Mouse (Mus musculus): ENCODE data around the gene Zfand6. TPM values are rescaled to one million over a fixed set of nuclear protein-coding genes. Genes with fewer than 3 reads are reported as not detected.

Gene Zfand6
- polyA plus RNA-seq, 1 experiment from 2014 or later: 186 TPM

DNA sequence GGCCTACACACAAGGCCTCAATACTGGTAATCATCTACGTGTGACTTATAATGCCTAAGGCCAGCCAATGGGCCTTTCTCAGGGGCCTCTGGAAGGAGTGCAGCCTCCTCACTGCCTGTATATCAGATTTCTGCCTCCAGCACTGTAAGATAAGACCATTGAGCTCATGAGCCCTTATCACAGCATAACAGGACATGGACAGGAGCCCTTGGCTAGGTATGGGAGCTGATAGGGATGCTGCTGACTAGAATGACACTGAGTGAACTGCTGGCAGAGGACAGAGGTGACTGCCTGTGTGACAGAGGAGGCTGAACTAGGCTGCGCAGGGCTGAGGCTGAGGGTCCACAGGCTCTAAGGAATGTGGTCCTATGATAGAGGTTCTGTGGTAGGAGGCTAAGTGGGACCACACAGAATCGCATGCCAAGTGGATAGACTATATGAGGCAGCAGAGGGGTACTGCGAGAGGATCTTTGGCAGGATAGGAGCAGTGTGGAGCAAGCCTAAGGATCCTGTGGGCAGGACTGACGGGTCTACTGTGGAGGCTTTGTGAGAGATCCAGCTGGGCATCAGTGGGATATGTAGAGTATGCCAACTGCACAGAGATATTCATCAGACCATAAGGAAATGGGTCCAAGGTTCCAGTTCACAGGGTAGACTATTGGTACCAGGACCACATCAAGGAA lies 102.5 kb downstream of the Zfand6 start:
- no peak overlapping the region for H3K4me3 ChIP-seq (ENCODE audit: low read length)
- no peak overlapping the region for H3K27ac ChIP-seq (ENCODE audit: low read length)
- ATAC-seq (ENCODE audit: low read depth): no peak; the same call in 1 of the 2 replicates
- no peaks in the 10 kb centered on the region for H3K27me3 ChIP-seq (ENCODE audit: control insufficient read depth, insufficient read depth, low read depth, low read length)
- H3K4me1 ChIP-seq (replicated peaks; ENCODE audit: control insufficient read depth, insufficient read depth, low read length): no peaks in the 10 kb centered on the region
- no peak overlapping the region for H3K9ac ChIP-seq (ENCODE audit: low read length)
- H3K36me3 ChIP-seq (ENCODE audit: control insufficient read depth, insufficient read depth, low read length): no peaks in the 10 kb centered on the region
- H3K9me3 ChIP-seq (ENCODE audit: control insufficient read depth, low read length): no peaks in the 10 kb centered on the region
- WGBS: 84% methylated on average over 5 of the region's 5 CpGs
- H3K4me2 ChIP-seq (ENCODE audit: low read depth, low read length): no peak overlapping the region

DNA sequence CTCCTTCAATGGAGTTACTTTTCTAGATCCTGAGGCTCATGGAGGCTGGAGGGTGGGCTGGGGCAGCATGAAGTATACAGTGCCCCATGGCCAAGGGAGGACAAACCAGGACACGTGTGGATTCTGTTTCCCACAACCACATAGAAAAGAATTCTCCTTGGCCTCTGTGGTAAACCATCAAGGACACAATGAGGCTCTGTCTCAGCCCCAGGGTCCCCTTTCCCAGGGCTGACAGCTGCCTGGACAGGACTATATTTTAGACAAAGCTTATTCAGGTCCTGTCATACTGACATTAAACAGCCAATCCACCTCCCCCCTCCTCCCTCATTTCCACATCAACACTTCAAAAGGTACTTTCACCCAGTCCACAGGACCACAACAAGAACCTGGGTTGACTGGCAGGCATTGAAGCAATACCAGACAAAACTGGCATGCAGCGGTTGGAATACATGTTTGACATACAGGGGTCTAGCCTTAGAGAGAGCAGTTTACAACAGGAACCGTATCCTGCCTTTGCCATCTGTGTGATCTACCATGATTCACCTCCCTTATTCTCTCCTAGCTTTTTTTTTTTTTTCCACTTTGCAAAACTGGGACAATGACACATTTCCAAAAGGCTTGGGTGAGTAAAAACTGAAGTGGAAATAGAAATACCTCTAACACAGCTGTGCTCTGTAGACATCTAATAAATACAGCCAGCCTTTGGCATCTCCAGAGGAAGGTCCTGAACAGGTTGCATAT lies 103.2 kb downstream of the Zfand6 start:
- no peak for ATAC-seq (ENCODE audit: low read depth)
- H3K4me2 ChIP-seq (ENCODE audit: low read depth, low read length): no peak overlapping the region
- no peak overlapping the region for H3K4me3 ChIP-seq (ENCODE audit: low read length)
- H3K9ac ChIP-seq (ENCODE audit: low read length): no peak overlapping the region
- H3K9me3 ChIP-seq (ENCODE audit: control insufficient read depth, low read length): no peaks in the 10 kb centered on the region
- H3K27me3 ChIP-seq (ENCODE audit: control insufficient read depth, insufficient read depth, low read depth, low read length): no peaks in the 10 kb centered on the region
- no peaks in the 10 kb centered on the region for H3K4me1 ChIP-seq (replicated peaks; ENCODE audit: control insufficient read depth, insufficient read depth, low read length)
- H3K27ac ChIP-seq (ENCODE audit: low read length): no peak overlapping the region
- WGBS: 76% methylated on average over 3 of the region's 3 CpGs
- H3K36me3 ChIP-seq (ENCODE audit: control insufficient read depth, insufficient read depth, low read length): no peaks in the 10 kb centered on the region

DNA sequence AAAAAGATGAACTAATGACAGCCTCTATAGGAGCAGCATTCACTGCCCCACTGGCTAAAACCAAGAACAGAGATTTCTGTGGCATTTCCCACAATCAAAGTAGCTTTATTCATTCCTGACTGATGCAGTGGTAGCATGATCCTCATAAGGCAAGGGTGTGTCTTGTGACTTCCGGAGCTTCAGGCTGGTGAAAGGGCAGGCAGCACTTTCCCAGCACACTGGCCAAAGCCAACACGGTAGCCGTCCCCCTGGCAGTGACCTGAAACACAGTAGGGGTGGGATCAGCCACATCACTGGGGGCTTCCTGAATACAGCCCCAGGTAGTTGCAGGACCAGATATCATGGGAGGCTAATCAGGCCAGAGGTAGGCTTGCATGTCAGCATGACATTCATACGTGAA lies 104.7 kb downstream of the Zfand6 start:
- no peak overlapping the region for H3K27ac ChIP-seq (ENCODE audit: low read length)
- H3K4me1 ChIP-seq (replicated peaks; ENCODE audit: control insufficient read depth, insufficient read depth, low read length): no peaks in the 10 kb centered on the region
- WGBS: 92% methylated on average over 4 of the region's 4 CpGs
- H3K27me3 ChIP-seq (ENCODE audit: control insufficient read depth, insufficient read depth, low read depth, low read length): no peaks in the 10 kb centered on the region
- no peak overlapping the region for H3K4me2 ChIP-seq (ENCODE audit: low read depth, low read length)
- no peak overlapping the region for H3K4me3 ChIP-seq (ENCODE audit: low read length)
- ATAC-seq (ENCODE audit: low read depth): no peak
- H3K36me3 ChIP-seq (ENCODE audit: control insufficient read depth, insufficient read depth, low read length): no peaks in the 10 kb centered on the region
- no peaks in the 10 kb centered on the region for H3K9me3 ChIP-seq (ENCODE audit: control insufficient read depth, low read length)
- no peak overlapping the region for H3K9ac ChIP-seq (ENCODE audit: low read length)

DNA sequence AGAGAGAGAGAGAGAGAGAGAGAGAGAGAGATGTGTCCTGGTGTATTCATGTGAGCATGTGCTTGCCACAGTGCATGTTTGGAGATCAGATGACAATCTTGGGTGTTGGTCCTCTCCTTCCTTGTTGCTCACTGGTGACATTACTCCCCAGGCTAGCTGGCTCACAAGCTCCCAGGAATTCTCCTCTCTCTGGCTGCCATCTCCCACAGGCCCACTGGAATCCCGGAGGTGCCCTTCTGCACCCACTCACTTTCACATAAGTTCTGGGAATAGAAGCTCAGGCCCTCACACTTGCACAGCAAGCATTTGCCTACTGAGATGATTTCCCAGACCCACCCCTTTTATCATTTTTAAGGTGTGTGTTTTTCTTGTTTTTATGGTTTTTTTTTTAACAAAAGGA lies 110.0 kb downstream of the Zfand6 start:
- Histone ChIP-seq H3K9ac (ENCODE audit: low read length) (no peak overlapping the region), H3K4me2 (ENCODE audit: low read depth, low read length) (no peak overlapping the region), H3K36me3 (ENCODE audit: control insufficient read depth, insufficient read depth, low read length) (no peaks in the 10 kb centered on the region), H3K4me1 (replicated peaks; ENCODE audit: control insufficient read depth, insufficient read depth, low read length) (no peaks in the 10 kb centered on the region), H3K27me3 (ENCODE audit: control insufficient read depth, insufficient read depth, low read depth, low read length) (no peaks in the 10 kb centered on the region), H3K27ac (ENCODE audit: low read length) (no peak overlapping the region), H3K4me3 (ENCODE audit: low read length) (no peak overlapping the region), H3K9me3 (ENCODE audit: control insufficient read depth, low read length) (no peaks in the 10 kb centered on the region)
- ATAC-seq (ENCODE audit: low read depth): no peak
- 72% methylated on average over 1 of the region's 1 CpGs for WGBS

DNA sequence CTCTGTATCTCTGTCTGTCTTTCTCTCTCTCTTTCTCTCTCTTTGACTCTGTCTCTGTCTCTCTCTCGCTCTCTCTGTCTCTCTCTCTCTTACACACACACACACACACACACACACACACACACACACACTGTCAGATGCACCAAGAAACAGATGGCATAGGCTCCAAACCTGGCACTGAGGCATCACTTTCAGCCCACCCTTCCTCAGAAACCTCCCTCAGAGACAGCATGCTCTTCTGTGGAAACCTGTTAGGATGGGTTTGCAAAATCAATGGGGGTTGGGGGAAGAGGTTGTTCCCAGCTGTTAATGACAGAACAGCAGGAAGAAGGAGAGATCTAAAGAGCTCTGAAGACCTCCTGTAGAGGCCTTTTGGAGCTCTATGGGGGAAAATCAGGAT lies 110.9 kb downstream of the Zfand6 start:
- WGBS: no CpG with 5 or more reads among the region's 1 CpGs
- H3K4me1 ChIP-seq (replicated peaks; ENCODE audit: control insufficient read depth, insufficient read depth, low read length): no peaks in the 10 kb centered on the region
- no peak overlapping the region for H3K27ac ChIP-seq (ENCODE audit: low read length)
- H3K4me3 ChIP-seq (ENCODE audit: low read length): no peak overlapping the region
- H3K9me3 ChIP-seq (ENCODE audit: control insufficient read depth, low read length): no peaks in the 10 kb centered on the region
- no peak for ATAC-seq (ENCODE audit: low read depth)
- H3K27me3 ChIP-seq (ENCODE audit: control insufficient read depth, insufficient read depth, low read depth, low read length): no peaks in the 10 kb centered on the region
- H3K36me3 ChIP-seq (ENCODE audit: control insufficient read depth, insufficient read depth, low read length): no peaks in the 10 kb centered on the region
- H3K9ac ChIP-seq (ENCODE audit: low read length): no peak overlapping the region
- no peak overlapping the region for H3K4me2 ChIP-seq (ENCODE audit: low read depth, low read length)

DNA sequence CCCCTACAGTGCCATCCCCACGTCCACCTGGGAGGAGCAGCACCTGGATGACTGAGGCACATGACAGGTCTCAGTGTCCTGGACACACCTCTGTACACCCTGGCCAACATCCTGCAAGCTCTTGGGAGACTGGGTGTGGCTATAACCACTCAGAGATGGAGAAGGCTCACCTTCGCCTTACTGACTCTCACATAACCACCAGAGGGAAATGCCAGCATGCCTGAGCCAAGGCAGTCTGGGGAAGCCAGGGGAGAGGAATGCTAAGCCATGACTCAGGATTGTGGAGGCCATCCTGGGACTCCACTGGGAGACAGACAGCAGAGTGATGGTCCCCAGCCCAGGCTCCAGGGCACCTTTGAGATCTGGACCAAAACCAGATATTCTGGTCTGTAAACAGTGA lies 112.7 kb downstream of the Zfand6 start:
- H3K4me3 ChIP-seq (ENCODE audit: low read length): no peak overlapping the region
- ATAC-seq (ENCODE audit: low read depth): no peak
- WGBS: 72% methylated on average over 2 of the region's 2 CpGs
- no peaks in the 10 kb centered on the region for H3K27me3 ChIP-seq (ENCODE audit: control insufficient read depth, insufficient read depth, low read depth, low read length)
- H3K36me3 ChIP-seq (ENCODE audit: control insufficient read depth, insufficient read depth, low read length): no peaks in the 10 kb centered on the region
- H3K9ac ChIP-seq (ENCODE audit: low read length): no peak overlapping the region
- no peak overlapping the region for H3K27ac ChIP-seq (ENCODE audit: low read length)
- H3K4me1 ChIP-seq (replicated peaks; ENCODE audit: control insufficient read depth, insufficient read depth, low read length): no peaks in the 10 kb centered on the region
- no peak overlapping the region for H3K4me2 ChIP-seq (ENCODE audit: low read depth, low read length)
- H3K9me3 ChIP-seq (ENCODE audit: control insufficient read depth, low read length): no peaks in the 10 kb centered on the region

DNA sequence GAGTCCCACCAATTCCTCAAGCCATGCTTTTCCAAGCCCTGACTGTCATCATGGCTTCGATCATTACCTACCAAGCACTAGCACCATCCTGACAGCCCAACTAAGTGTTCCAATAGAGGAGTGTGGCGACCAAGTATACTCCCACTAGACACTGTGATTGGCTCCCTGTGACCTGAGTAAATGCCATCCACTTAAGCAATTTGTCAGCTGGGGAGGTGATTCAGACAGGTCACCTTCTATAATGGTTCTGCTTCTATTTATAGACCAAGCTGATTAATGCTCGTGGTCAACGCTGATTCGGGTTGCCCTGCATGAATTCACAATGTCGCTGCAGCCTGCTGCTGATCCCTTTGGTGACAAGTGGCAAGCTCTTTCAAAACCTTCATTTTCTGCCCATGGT lies 123.6 kb downstream of the Zfand6 start:
- ATAC-seq (ENCODE audit: low read depth): no peak
- H3K9me3 ChIP-seq (ENCODE audit: control insufficient read depth, low read length): no peaks in the 10 kb centered on the region
- H3K4me3 ChIP-seq (ENCODE audit: low read length): no peak overlapping the region
- H3K36me3 ChIP-seq (ENCODE audit: control insufficient read depth, insufficient read depth, low read length): no peaks in the 10 kb centered on the region
- no peak overlapping the region for H3K4me2 ChIP-seq (ENCODE audit: low read depth, low read length)
- no peaks in the 10 kb centered on the region for H3K27me3 ChIP-seq (ENCODE audit: control insufficient read depth, insufficient read depth, low read depth, low read length)
- H3K27ac ChIP-seq (ENCODE audit: low read length): no peak overlapping the region
- WGBS: 55% methylated on average over 6 of the region's 6 CpGs
- no peaks in the 10 kb centered on the region for H3K4me1 ChIP-seq (replicated peaks; ENCODE audit: control insufficient read depth, insufficient read depth, low read length)
- no peak overlapping the region for H3K9ac ChIP-seq (ENCODE audit: low read length)

DNA sequence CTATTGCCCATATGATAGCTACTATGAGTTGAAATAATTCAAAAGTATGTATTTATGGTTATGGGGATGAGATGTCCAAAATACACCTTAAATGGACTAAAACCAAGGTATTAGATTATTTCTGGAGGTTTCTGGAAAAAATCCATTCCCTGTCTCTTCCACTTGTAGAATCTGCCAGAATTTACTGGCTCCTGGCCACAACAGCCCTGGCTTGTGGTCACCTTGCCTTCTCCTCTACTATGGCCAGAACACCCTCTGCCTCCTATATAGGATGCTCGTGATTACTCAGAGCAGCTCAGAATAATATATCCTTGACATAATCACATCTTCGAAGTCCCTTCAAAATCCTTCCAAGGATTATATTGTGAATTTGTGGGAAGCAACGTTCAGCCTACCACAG lies 125.5 kb downstream of the Zfand6 start:
- no peak overlapping the region for H3K4me2 ChIP-seq (ENCODE audit: low read depth, low read length)

More for the DNA sequence above, 125.5 kb downstream of the Zfand6 start:
- no peak for ATAC-seq (ENCODE audit: low read depth)
- H3K36me3 ChIP-seq (ENCODE audit: control insufficient read depth, insufficient read depth, low read length): no peaks in the 10 kb centered on the region
- no peak overlapping the region for H3K4me3 ChIP-seq (ENCODE audit: low read length)
- no peaks in the 10 kb centered on the region for H3K4me1 ChIP-seq (replicated peaks; ENCODE audit: control insufficient read depth, insufficient read depth, low read length)
- no peak overlapping the region for H3K9ac ChIP-seq (ENCODE audit: low read length)
- no peak overlapping the region for H3K27ac ChIP-seq (ENCODE audit: low read length)
- H3K9me3 ChIP-seq (ENCODE audit: control insufficient read depth, low read length): no peaks in the 10 kb centered on the region
- H3K27me3 ChIP-seq (ENCODE audit: control insufficient read depth, insufficient read depth, low read depth, low read length): no peaks in the 10 kb centered on the region
- WGBS: 72% methylated on average over 3 of the region's 3 CpGs
